Mouse (Mus musculus) CH12.LX (cell line): ENCODE results near the gene Ypel2.

ENCODE experiments used
- CHD2 ChIP-seq: IDR thresholded peaks from 2 replicates; pipeline ENCODE4 v1.6.1; 2011; ENCODE audit warnings: low read length, improper control_type of control experiment
- MEF2A ChIP-seq: IDR thresholded peaks from 2 replicates; pipeline ENCODE4 v1.6.1; 2014; ENCODE audit warnings: low read depth, mild to moderate bottlenecking, inconsistent platforms, low read length, improper control_type of control experiment, borderline replicate concordance
- NRF1 ChIP-seq: IDR thresholded peaks from 2 replicates; pipeline ENCODE4 v1.6.1; 2014; ENCODE audit warnings: low read depth, mild to moderate bottlenecking, inconsistent platforms, low read length, improper control_type of control experiment, moderate library complexity
- POLR2A ChIP-seq: IDR thresholded peaks from 2 replicates; pipeline ENCODE4 v1.6.1; 2011; ENCODE audit warnings: low read depth, mild to moderate bottlenecking, improper control_type of control experiment, low read length
- SIN3A ChIP-seq: IDR thresholded peaks from 2 replicates; pipeline ENCODE4 v1.6.1; 2012; ENCODE audit warnings: low read length, improper control_type of control experiment, inconsistent platforms
- UBTF ChIP-seq: IDR thresholded peaks from 2 replicates; pipeline ENCODE4 v1.6.1; 2012; ENCODE audit warnings: low read depth, mild to moderate bottlenecking, inconsistent platforms, low read length, improper control_type of control experiment, moderate library complexity
- ZKSCAN1 ChIP-seq: IDR thresholded peaks from 2 replicates; pipeline ENCODE4 v1.6.1; 2012; ENCODE audit warnings: low read depth, inconsistent platforms, low read length, improper control_type of control experiment, borderline replicate concordance

- no peak for TF ChIP-seq SIN3A
- TF ChIP-seq UBTF = no peak
- no peak for TF ChIP-seq POLR2A
- TF ChIP-seq CHD2 = no peak
- no peak for TF ChIP-seq NRF1
- TF ChIP-seq ZKSCAN1 = no peak
- no peak for TF ChIP-seq MEF2A
Measured at GRCm38 (mm10) chr11:86938551-86938950, 55.0 kb downstream of the Ypel2 start.
